Mouse (Mus musculus) gastrocnemius, adult 2 months (tissue): Measurements from ENCODE around the gene Gimap4. TPM values are rescaled to one million over a fixed set of nuclear protein-coding genes. Genes with fewer than 3 reads are reported as not detected.

Experiments
- DNase-seq: peaks from one replicate; pipeline ENCODE4 v3.0.0; 2022
- H3K27ac ChIP-seq: fragments of 200-600 bp; 2 replicates; pipeline ENCODE4 v1.8.1; 2022; ENCODE audit warnings: mild to moderate bottlenecking
- H3K4me3 ChIP-seq: fragments of 200-600 bp; 2 replicates; pipeline ENCODE4 v1.8.1; 2022; ENCODE audit warnings: mild to moderate bottlenecking, moderate library complexity
- CTCF ChIP-seq: fragments of 200-600 bp; IDR thresholded peaks from 2 replicates; pipeline ENCODE4 v1.8.1; 2022; ENCODE audit warnings: antibody characterized with exemption, mild to moderate bottlenecking, moderate library complexity
- intact Hi-C: fragments of 180-260 bp; cut with DNase I; formaldehyde crosslinking; loops from one replicate; pipeline ENCODE4 v1.15.1; 2025
- total RNA-seq, 2 experiments: library from RNA; stranded (reverse); gene quantifications; 2 replicates each; pipeline ENCODE4 v1.2.3; 2021

Gene Gimap4
- total RNA-seq, 2 experiments from 2014 or later, result 3.6 to 5.5 TPM

DNA sequence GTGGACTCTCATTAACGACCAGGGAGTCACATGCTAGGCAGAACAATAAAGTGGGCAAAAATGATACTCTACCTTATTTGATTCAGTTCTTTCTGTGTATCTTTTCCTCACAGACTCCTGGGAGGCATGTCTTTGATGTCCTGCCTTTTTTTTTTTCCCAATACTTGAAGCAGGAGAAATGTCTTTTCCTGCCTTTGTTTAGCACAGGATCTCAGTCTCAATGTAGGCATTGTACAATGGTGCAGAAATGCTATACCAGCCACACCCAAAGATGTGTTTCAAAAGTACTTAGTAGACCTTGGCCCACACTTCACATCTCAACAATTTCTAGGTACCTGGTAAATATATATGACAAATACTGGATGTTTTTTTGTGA is 13.2 kb downstream of the Gimap4 start:
- intact Hi-C loops, result no loop called here
- no peak for TF ChIP-seq CTCF
- DNase-seq, result no peak
- no peak overlapping the region for H3K4me3 ChIP-seq
- H3K27ac ChIP-seq, result peak overlapping the region; percentile 79

GRCm38 (mm10) chr6:48698066-48698856 is 13.9 kb downstream of the Gimap4 start:
- no peak overlapping the region for H3K4me3 ChIP-seq
- intact Hi-C loops, result no loop called here
- DNase-seq, result no peak
- TF ChIP-seq CTCF, result no peak
- H3K27ac ChIP-seq, result peak overlapping the region; percentile 79

DNA sequence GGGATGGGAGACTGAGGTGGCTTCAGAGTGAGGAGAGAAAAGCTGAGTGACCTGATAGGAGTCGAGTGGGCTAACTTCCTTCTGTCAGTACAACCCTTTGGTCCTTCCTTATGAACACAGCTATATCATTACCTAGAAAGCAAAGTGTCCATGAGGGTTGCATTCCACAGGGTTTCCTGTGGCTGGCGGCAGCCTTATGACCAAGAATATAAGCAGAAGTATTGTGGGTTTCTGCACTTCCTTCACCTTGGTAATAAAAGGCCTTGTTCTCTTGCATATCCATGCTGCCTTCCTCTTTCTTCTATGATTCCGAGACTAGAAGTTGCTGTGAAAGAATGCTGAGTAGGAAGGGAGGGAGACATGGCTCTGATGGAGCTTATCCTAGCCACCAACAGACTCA is 14.5 kb downstream of the Gimap4 start:
- peak overlapping the region; percentile 79 for H3K27ac ChIP-seq
- intact Hi-C loops, result no loop called here

DNA sequence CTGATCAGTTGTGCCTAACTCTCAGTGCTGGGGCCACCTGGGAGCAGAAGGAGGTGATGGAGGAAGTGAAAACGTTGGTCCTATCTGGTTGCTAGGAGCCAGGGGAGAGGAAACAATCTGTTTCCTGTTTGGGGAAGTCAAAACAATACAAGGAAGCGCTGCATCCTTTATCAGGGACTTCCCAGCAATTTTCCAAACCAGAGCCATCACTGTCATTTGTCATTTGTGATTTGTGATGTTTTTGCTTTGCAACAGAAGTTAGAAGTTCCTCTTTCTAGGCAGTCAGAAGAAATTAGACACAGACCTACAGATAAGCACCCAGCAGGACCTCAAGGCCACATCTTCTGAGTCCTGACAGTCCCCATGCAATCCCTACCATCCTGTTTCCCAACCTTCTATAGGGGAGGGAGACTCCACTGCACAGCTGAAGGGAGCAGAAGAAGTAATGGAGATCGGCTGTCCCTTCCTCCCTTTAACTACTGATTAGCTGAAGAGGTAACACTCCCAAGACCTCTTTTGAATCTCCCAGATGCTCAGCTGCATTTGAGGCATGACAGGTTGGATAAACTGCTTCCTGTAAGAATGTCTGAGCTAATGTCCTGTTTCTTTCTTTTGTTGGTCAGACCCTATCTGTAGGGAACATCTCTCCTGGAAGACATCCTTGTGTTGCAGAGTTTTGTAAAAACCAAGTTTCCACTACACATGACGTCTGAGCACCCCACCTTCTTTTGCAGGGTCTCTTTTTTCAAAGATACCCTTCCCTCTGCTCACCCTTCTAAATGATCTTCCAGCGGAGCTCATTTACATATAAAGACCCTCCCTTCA is 16.1 kb downstream of the Gimap4 start:
- no peak for TF ChIP-seq CTCF
- H3K4me3 ChIP-seq, result 0 out of 2 replicates have a peak overlapping the region, but pooled peaks have one; percentile 15
- no peak for DNase-seq
- intact Hi-C loops, result loop anchor here (5.0 kb wide), 1 partner anchor 47 kb away; the partner anchor contains the start of gene Gimap5
- peak overlapping the region; percentile 87 for H3K27ac ChIP-seq

More for the DNA sequence above, 14.5 kb downstream of the Gimap4 start:
- no peak for DNase-seq
- TF ChIP-seq CTCF, result no peak
- H3K4me3 ChIP-seq, result no peak overlapping the region

GRCm38 (mm10) chr6:48702146-48702545 is 17.8 kb downstream of the Gimap4 start:
- intact Hi-C loops, result loop anchor here (5.0 kb wide), 1 partner anchor 45 kb away; the partner anchor contains the start of gene Gimap5
- H3K27ac ChIP-seq, result peak overlapping the region; percentile 87
- TF ChIP-seq CTCF, result no peak
- no peak for DNase-seq
- H3K4me3 ChIP-seq, result no peak overlapping the region

DNA sequence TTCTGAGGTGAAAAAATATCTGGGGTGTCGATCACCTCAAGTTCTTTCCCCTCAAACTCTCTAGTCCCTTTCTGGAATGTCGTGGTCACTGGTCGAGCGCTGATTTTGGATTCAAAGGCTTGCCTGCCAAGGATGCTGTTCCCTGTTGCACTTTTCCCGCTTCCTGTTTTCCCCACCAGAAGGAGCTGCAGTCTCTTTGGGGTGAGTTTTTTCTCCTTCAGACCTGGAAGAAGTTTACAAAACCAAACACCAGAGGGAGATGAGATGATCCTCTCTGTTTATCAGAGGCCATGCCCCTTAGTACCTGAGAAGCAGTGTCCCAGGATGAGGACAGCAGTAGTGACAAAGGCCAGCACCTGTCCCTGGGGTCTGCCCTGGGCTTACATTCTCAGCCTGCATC is 18.3 kb downstream of the Gimap4 start:
- no peak overlapping the region for H3K4me3 ChIP-seq
- intact Hi-C loops, result loop anchor here (5.0 kb wide), 1 partner anchor 45 kb away; the partner anchor contains the start of gene Gimap5
- TF ChIP-seq CTCF, result no peak
- DNase-seq, result no peak
- H3K27ac ChIP-seq, result peak overlapping the region; percentile 87

DNA sequence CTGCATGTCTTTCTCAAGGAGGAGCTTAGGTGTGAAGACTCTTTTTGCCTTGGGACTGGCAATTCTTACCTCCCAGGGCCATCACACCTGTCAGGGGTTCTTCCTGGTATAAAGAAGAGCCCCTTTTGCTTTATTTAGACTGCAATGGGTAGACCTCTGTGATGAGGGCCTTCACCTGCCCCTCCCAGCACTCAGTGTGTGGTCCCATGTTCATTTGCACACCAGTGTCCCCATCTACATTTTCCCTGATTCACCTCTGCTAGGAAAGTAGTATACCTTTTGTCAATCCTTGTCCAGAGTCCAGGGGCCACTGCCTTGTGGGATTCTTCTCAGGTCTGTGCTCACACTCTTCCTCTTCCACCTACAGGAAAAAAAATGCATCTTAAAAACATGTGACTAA is 19.8 kb downstream of the Gimap4 start:
- Histone ChIP-seq H3K27ac (peak overlapping the region; percentile 58; the same call in 1 of the 2 replicates), H3K4me3 (no peak overlapping the region)
- DNase-seq, result no peak
- TF ChIP-seq CTCF, result no peak
- intact Hi-C loops, result loop anchor here (5.0 kb wide), 1 partner anchor 43 kb away; the partner anchor contains the start of gene Gimap5

GRCm38 (mm10) chr6:48706130-48706529 is 21.8 kb downstream of the Gimap4 start:
- TF ChIP-seq CTCF, result no peak
- H3K4me3 ChIP-seq, result peak overlapping the region; percentile 71
- DNase-seq, result no peak
- H3K27ac ChIP-seq, result peak overlapping the region; percentile 85
- intact Hi-C loops, result no loop called here

- intact Hi-C loops, result no loop called here
- H3K27ac ChIP-seq, result no peak within 1 kb of the TSS
- no peak for DNase-seq
- H3K4me3 ChIP-seq, result no peak within 1 kb of the TSS
- TF ChIP-seq CTCF, result no peak
Observed at GRCm38 (mm10) chr6:48718455-48718854, 34.1 kb downstream of the Gimap4 start, which contains the start of the genes Gm28053 and Gimap7. TSS of gene Gm28053 (plus strand) at chr6:48718607. TSS of gene Gimap7 (plus strand) at chr6:48718621.

GRCm38 (mm10) chr6:48720326-48720725 is 36.0 kb downstream of the Gimap4 start:
- no peak for TF ChIP-seq CTCF
- H3K27ac ChIP-seq, result no peak overlapping the region
- intact Hi-C loops, result no loop called here
- no peak for DNase-seq
- no peak overlapping the region for H3K4me3 ChIP-seq

GRCm38 (mm10) chr6:48723468-48723867 is 39.1 kb downstream of the Gimap4 start:
- no peak overlapping the region for H3K27ac ChIP-seq
- no peak for DNase-seq
- H3K4me3 ChIP-seq, result no peak overlapping the region
- intact Hi-C loops, result no loop called here
- no peak for TF ChIP-seq CTCF

GRCm38 (mm10) chr6:48725476-48725875 is 41.1 kb downstream of the Gimap4 start:
- Histone ChIP-seq H3K27ac (peak overlapping the region; percentile 63; the same call in 1 of the 2 replicates), H3K4me3 (no peak overlapping the region)
- TF ChIP-seq CTCF, result no peak
- DNase-seq, result no peak
- intact Hi-C loops, result no loop called here

GRCm38 (mm10) chr6:48727761-48728160 is 43.4 kb downstream of the Gimap4 start:
- intact Hi-C loops, result no loop called here
- no peak for TF ChIP-seq CTCF
- DNase-seq, result no peak
- Histone ChIP-seq H3K27ac (no peak overlapping the region), H3K4me3 (no peak overlapping the region)
